Mouse (Mus musculus) thymus, postnatal 14 days (tissue): ENCODE measurements at regions not wholly inside any gene's neighbourhood (a gene's known extent, or its start where the extent isn't known, plus 50 kb on each side); places are given as distances from the start of the nearest gene placed in this dataset.
"Not testable (repeated sequence)": the region's sequence is repeated elsewhere in the genome, so short reads cannot be mapped to it uniquely, and the experiment has no call there.

ENCODE experiments used
- DNase-seq: peaks from one replicate; pipeline ENCODE4 v3.0.0; 2021

- DNase-seq: peak; percentile 87
These were observed 237.4 kb upstream of the Myt1l start for GRCm38 (mm10) chr12:29290591-29291351.

DNA sequence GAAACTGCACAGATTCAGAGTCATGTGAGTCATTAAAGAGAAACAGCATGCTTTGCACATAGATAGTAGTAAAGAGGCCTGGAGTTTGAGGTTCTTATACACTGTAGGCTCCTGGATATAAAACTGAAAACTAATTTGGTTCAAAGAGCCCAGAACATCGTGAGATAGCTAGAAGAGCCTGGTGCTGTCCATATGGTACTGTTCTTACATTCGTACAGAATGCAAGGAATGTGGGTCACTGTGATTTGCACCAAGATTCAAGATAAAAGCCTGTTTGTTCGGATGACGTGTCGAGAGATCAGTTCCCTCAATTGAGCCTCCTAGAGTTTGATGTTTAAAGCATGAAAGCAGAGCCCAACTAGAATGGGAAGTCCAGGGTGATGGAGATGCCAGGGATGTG is 230.2 kb upstream of the Myt1l start:
- DNase-seq: no peak

DNA sequence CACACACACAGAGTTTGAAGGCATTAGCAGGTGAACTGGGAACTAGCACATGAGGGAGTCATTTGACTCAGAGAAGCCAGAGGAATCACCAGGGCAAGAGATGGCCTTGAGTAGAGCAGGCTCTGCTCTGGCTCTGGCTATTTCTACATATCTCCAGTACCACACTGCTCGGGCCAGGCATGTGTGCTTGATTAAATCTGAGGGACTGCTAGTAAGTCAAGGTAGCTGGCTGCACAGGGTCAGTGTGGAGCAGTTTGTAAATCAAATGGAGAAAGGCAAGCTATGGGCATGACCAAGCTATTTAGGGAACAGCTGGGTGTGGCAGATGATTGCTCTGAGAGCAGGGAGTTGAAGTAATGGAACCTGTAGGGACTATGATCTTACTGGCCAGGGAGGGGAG is 212.5 kb upstream of the Myt1l start:
- no peak for DNase-seq

DNA sequence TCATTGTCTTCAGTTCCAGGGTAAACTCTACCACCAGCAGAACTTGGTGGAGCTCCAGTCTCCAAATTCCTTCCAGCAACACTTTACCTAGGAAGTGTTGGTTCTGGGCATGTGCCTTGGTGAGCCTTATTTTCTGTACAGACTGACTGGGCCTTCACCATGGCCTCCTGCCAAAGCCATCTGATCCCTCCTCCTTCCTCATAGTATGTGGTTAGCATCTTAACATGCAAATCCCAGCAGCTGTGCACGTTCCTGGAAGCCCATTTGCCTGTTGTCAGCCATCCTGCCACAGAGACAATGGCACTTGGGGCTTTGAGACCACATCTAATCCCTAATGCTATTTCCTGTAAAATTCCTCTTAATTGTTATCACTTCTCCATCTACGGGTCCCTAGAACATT is 206.7 kb upstream of the Myt1l start:
- DNase-seq: no peak

- DNase-seq: no peak
These were observed 204.7 kb upstream of the Myt1l start for GRCm38 (mm10) chr12:29323534-29323933.

GRCm38 (mm10) chr12:29335839-29336469 is 192.2 kb upstream of the Myt1l start:
- DNase-seq: no peak

GRCm38 (mm10) chr12:29337336-29337735 is 190.8 kb upstream of the Myt1l start:
- no peak for DNase-seq

GRCm38 (mm10) chr12:29341388-29341995 is 186.7 kb upstream of the Myt1l start:
- DNase-seq: no peak

- no peak for DNase-seq
These were observed 184.9 kb upstream of the Myt1l start for GRCm38 (mm10) chr12:29343147-29343852.

GRCm38 (mm10) chr12:29348698-29349097 is 179.5 kb upstream of the Myt1l start:
- no peak for DNase-seq

DNA sequence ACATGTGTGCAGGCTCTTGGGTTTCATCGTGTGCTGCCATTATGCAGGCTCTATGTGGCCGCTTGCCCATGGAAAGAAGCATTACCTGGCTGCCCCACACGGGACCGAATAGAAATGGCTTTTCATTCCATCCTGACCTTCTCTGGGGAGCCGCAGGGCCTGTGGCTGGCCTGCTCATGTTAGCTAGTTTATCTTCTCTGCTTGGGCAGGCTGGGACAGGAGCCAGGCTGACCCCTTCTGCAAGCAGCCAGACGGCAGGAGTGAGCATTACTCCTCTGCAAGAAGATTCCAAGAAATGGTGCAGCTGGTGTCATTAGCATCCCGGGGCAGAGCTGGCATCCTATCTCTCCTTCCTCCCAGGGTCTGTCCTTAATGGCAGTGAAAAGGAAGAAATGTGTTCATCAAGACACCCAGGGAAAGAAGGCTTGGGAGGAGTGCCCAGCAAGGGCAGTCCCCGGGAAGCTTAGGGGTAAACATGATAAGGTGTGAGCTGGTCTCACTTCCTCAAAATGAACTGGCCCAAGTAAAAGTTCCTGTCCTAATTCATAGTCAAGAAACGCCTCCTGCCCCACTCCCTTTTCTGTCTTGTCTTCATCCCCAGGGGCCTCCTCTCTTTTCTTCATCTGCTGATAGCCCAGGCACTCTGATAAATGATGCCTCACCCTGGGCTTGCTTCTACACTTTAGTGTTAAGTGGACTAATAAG is 178.9 kb upstream of the Myt1l start:
- no peak for DNase-seq

- no peak for DNase-seq
These were observed 174.2 kb upstream of the Myt1l start for GRCm38 (mm10) chr12:29353777-29354496.

DNA sequence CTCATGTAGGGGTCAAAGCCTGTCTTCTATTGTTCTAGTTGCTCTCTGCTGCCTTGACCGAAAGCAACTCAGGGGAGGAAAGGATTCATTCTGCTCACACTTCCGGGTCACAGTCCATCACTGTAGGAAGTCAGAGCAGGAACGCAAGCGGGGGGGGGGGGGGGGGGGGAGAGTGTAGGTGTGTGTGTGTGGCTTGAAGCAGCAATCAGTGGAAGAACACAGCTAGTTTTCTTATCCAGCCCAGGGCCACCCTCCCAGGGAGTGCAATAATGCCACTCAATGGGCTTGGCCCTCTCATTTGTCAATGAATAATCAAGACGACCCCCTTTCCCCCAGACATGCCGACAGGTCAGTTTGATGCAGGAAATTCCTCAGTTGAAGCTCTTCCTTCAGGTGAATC is 173.4 kb upstream of the Myt1l start:
- DNase-seq: no peak

- no peak for DNase-seq
These were observed 171.3 kb upstream of the Myt1l start for GRCm38 (mm10) chr12:29356681-29357397.

- no peak for DNase-seq
These were observed 166.9 kb upstream of the Myt1l start for GRCm38 (mm10) chr12:29361236-29361635.

DNA sequence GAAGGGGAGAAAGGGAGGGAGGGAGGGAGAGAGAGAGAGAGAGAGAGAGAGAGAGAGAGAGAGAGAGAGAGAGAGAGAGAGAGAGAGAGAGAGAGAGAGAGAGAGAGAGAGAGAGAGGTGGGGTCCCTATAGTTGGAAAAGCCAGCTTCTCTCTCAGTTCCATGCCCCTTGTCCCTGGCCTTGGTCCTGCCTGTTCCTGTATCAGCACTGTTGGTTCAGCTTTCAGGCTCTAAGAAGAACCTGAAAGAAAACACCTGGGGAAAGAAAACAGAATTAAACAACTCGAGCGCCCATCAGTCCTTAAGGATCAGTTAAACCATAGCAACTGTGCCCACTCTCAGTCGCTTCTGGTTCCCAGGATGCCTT is 160.5 kb upstream of the Myt1l start:
- DNase-seq: not testable (repeated sequence)

- no peak for DNase-seq
These were observed 159.9 kb upstream of the Myt1l start for GRCm38 (mm10) chr12:29368107-29368819.

DNA sequence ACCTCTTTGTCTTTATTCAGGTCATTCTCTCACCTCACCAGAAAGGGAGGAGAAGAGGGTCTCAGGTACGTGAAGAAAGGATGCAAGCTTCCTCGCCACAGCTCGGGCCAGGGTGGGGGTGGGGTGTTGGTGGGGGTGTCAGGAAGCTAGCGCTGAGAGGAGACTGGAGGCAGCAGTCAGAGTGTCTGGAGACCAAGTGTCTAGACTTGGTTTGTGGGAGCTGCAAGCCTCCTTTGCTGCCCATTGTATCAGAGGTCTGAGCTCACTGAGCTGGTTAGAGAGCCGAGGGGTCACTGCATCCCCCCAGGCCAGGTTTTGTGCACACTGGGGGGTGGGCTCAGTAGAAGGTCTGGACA is 159.4 kb upstream of the Myt1l start:
- DNase-seq: no peak

GRCm38 (mm10) chr12:29391756-29392155 is 136.4 kb upstream of the Myt1l start:
- DNase-seq: no peak

- DNase-seq: no peak
These were observed 133.9 kb upstream of the Myt1l start for GRCm38 (mm10) chr12:29394271-29394670.

DNA sequence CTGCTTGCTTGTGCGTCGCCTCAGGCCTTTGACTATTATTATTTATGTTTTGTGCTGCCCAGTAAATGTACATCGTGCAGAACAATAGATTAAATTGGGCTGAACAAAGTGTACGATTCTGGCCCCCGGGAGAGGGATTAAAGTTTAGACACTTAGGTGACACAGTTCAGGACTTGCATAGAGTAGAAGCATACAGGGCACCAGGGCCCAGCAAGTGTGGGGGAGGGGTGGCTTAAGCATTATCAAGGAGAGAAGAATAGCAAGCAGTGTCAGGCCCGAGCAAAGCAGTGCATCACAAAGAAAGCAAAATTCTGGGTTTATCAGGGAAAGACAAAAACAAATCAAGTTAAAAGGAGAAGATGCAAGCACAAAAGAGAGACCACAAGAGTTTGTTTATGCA is 133.3 kb upstream of the Myt1l start:
- no peak for DNase-seq
